Mouse (Mus musculus): ENCODE results near the gene Pold1.

DNA sequence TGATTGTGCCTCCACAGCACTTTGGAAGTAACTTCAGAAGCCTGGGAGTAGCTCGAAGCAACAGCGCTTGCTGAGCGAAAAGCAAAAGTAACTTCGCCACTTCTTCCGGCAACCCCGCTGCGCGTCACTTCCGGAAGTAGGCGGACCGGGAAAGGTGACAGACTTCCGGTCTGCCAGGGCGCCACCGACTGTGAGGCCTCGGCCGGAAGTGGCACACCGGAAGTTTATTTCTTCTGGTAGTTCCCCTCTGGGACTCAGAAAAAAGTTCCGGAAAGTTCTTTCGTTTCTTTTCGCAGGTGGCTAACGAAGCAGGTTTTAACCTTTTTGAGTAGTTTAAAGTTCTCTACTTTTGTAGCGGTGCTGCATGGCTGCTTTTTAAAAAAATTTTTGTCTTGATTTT lies 5.2 kb upstream of the Pold1 start, which contains the start of gene Nr1h2:
- no peak for TF ChIP-seq POLR2A (IDR thresholded peaks at IDR 0.05; ENCODE audit: low read depth, low read length)
- no peak for TF ChIP-seq CTCF (conservative IDR thresholded peaks at IDR 0.05; ENCODE audit: insufficient read depth, insufficient read length, low read depth, low read length)
